Mouse (Mus musculus): ENCODE results near the gene Tcf15.

DNA sequence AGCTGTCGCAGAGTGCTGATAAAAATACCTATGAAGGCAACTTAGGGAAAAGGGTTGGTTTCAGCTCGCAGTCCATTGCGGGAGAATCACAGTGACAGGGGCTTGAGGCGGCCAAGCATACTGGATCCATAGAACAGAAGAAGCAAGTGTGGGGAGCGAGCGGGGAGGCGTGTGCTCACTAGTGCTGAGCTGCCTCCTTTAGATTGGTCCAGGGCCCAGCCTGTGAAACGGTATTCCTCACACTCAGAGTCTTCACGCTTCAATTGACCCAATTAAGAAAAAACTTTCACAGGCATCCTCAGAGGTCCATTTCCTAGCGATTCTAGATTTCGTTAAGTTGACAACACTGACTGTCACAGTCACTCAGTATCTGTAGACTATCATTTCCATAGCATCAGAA, 2.4 kb upstream of the Tcf15 start:
- TF ChIP-seq CTCF (IDR thresholded peaks at IDR 0.05; ENCODE audit: control insufficient read depth, insufficient read depth, low read length) = no peak
- TF ChIP-seq POLR2A (IDR thresholded peaks at IDR 0.05; ENCODE audit: borderline replicate concordance, control insufficient read depth, low read depth, low read length) = no peak

All from bone marrow, adult 2 months (tissue).